Mouse (Mus musculus) stomach, embryonic 14.5 days (tissue): Measurements from ENCODE around the gene Zfpm1. TPM values are rescaled to one million over a fixed set of nuclear protein-coding genes. Genes with fewer than 3 reads are reported as not detected.

Experiments used
- ATAC-seq: fragments of 200-750 bp; cut with Nextera tagmentation; 2 replicates; pipeline ENCODE4 v1.8.0; 2017; ENCODE audit warnings: low read depth, moderate TSS enrichment; ENCODE audit not compliant: insufficient number of reproducible peaks, insufficient read depth, low FRiP score
- H3K27ac ChIP-seq: fragments of 300-500 bp; sonication (generic); 2 replicates; pipeline ENCODE4 v1.5.1; 2014; ENCODE audit warnings: mild to moderate bottlenecking, low read length, moderate library complexity, mixed read lengths
- H3K27me3 ChIP-seq: fragments of 300-500 bp; sonication (generic); 2 replicates; pipeline ENCODE4 v1.6.1; 2014; ENCODE audit warnings: low read length, control low read depth, mixed read lengths; ENCODE audit not compliant: control insufficient read depth, insufficient read depth
- H3K36me3 ChIP-seq: fragments of 300-500 bp; sonication (generic); 2 replicates; pipeline ENCODE4 v1.6.1; 2014; ENCODE audit warnings: mild to moderate bottlenecking, control low read depth, low read length, moderate library complexity, mixed read lengths; ENCODE audit not compliant: control insufficient read depth, insufficient read depth
- H3K4me1 ChIP-seq: fragments of 300-500 bp; sonication (generic); 2 replicates; pipeline ENCODE4 v1.6.1; 2014; ENCODE audit warnings: low read length, control low read depth, mixed read lengths; ENCODE audit not compliant: control insufficient read depth, insufficient read depth
- H3K4me2 ChIP-seq: fragments of 300-500 bp; sonication (generic); replicated peaks from 2 replicates; pipeline ENCODE4 v1.6.1; 2014; ENCODE audit warnings: low read depth, low read length, control low read depth
- H3K4me3 ChIP-seq: fragments of 300-500 bp; sonication (generic); 2 replicates; pipeline ENCODE4 v1.5.1; 2014; ENCODE audit warnings: low read depth, low read length, control low read depth
- H3K9ac ChIP-seq: fragments of 300-500 bp; sonication (generic); replicated peaks from 2 replicates; pipeline ENCODE4 v1.6.1; 2014; ENCODE audit warnings: low read depth, mild to moderate bottlenecking, control low read depth, low read length, moderate library complexity, mixed read lengths
- H3K9me3 ChIP-seq: fragments of 300-500 bp; sonication (generic); 2 replicates; pipeline ENCODE4 v1.6.1; 2016; ENCODE audit warnings: low read depth, low read length, control low read depth; ENCODE audit not compliant: control insufficient read depth
- WGBS: fragments of 180-500 bp; shearing (Covaris S2); extraction: QIAGEN DNeasy Blood & Tissue Kit; methylation state at CpG from one replicate; pipeline ENCODE4 v1.1.7; 2014; 5-methylcytosine and 5-hydroxymethylcytosine counted together
- polyA plus RNA-seq: library from polyadenylated mRNA; unstranded; fragments of >200 nt; fragmentation: Nextera tagmentation; extraction: Ambion mirVana; gene quantifications from 2 replicates; pipeline ENCODE4 v1.2.1, GENCODE M21; 2014

Gene Zfpm1
- polyA plus RNA-seq, 1 experiment from 2014 or later = 3.1 TPM

DNA sequence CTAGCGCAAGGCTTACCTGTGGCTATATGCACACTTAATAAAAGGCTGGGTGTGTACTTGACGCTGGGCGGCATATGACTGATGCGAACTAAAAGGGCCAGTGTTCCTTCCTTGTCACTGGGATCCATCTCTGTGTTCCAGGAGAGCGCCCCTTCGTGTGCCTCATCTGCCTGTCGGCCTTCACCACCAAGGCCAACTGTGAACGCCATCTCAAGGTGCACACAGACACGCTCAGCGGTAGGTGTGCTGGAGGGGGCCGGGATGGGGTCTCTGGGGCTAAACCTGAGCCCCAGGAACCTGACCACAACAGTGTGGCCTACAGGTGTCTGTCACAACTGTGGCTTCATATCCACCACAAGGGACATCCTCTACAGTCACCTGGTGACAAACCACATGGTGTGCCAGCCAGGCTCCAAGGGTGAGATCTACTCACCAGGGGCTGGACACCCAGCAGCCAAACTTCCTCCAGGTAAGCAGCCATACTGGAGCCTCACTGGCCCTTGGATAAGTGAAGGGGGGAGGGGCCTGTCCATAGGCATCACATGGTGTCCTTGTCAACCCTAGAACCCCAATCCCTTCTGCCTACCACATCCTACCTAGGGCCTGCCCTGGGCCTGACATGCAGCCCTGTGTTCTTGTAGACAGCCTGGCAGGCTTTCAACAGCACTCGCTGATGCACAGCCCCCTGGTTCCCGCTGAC lies 53.0 kb downstream of the Zfpm1 start:
- H3K9me3 ChIP-seq = no peaks in the 10 kb centered on the region
- no peak overlapping the region for H3K9ac ChIP-seq
- H3K4me1 ChIP-seq = peaks cover 25% of the 10 kb centered on the region
- peaks cover 16% of the 10 kb centered on the region; the same call in 1 of the 2 replicates for H3K36me3 ChIP-seq
- no peak for ATAC-seq
- no peak overlapping the region for H3K27ac ChIP-seq
- peaks cover 20% of the 10 kb centered on the region for H3K27me3 ChIP-seq
- H3K4me3 ChIP-seq = no peak overlapping the region
- no peak overlapping the region for H3K4me2 ChIP-seq
- WGBS = 86% methylated on average over 13 of the region's 13 CpGs

DNA sequence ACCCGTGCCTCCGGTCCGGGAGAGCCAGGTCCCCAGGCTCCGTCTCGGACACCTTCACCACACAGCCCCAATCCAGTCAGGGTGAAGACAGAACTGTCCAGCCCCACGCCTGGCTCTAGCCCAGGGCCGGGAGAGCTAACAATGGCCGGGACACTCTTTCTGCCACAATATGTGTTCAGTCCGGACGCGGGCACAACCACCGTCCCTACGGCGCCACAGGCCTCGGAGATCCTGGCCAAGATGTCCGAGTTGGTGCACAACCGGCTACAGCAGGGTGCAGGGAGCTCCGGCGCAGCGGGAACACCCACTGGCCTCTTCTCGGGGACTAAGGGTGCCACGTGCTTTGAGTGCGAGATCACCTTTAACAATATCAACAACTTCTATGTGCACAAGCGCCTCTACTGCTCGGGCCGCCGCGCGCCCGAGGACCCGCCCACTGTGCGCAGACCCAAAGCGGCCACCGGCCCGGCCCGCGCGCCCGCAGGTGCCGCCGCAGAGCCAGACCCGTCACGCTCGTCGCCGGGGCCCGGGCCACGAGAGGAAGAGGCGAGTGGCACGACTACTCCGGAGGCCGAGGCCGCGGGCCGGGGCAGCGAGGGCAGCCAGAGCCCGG lies 53.8 kb downstream of the Zfpm1 start:
- no peak overlapping the region for H3K27ac ChIP-seq
- peak overlapping the region; percentile 21; the same call in 1 of the 2 replicates for H3K9ac ChIP-seq
- H3K27me3 ChIP-seq = peaks cover 20% of the 10 kb centered on the region
- ATAC-seq = no peak
- WGBS = 19% methylated on average over 57 of the region's 57 CpGs
- peaks cover 18% of the 10 kb centered on the region for H3K4me1 ChIP-seq
- no peaks in the 10 kb centered on the region for H3K9me3 ChIP-seq
- H3K36me3 ChIP-seq = peaks cover 16% of the 10 kb centered on the region; the same call in 1 of the 2 replicates
- peak overlapping the region; percentile 46 for H3K4me3 ChIP-seq
- H3K4me2 ChIP-seq = peak overlapping the region; percentile 85

DNA sequence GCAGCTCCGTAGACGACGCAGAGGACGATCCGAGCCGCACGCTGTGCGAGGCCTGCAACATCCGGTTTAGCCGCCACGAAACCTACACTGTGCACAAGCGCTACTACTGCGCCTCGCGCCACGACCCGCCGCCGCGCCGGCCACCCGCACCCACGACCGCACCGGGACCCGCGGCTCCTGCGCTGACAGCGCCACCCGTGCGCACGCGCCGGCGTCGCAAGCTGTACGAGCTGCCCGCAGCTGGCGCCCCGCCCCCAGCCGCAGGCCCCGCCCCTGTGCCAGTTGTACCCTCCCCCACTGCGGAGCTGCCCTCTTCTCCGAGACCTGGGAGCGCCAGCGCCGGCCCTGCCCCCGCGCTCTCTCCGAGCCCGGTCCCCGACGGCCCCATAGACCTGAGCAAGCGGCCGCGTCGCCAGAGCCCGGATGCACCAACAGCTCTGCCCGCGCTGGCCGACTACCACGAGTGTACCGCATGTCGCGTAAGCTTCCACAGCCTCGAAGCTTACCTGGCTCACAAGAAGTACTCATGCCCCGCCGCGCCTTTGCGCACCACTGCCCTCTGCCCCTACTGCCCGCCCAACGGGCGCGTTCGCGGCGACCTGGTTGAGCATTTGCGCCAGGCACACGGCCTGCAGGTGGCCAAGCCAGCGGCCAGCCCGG lies 54.4 kb downstream of the Zfpm1 start:
- Histone ChIP-seq H3K4me1 (peaks cover 12% of the 10 kb centered on the region; the same call in 1 of the 2 replicates), H3K27me3 (peaks cover 20% of the 10 kb centered on the region), H3K36me3 (peaks cover 16% of the 10 kb centered on the region; the same call in 1 of the 2 replicates), H3K27ac (no peak overlapping the region), H3K9me3 (no peaks in the 10 kb centered on the region), H3K4me2 (peak overlapping the region; percentile 85), H3K9ac (peak overlapping the region; percentile 21; the same call in 1 of the 2 replicates), H3K4me3 (peak overlapping the region; percentile 46)
- peak; percentile 39 for ATAC-seq
- 13% methylated on average over 73 of the region's 81 CpGs for WGBS

DNA sequence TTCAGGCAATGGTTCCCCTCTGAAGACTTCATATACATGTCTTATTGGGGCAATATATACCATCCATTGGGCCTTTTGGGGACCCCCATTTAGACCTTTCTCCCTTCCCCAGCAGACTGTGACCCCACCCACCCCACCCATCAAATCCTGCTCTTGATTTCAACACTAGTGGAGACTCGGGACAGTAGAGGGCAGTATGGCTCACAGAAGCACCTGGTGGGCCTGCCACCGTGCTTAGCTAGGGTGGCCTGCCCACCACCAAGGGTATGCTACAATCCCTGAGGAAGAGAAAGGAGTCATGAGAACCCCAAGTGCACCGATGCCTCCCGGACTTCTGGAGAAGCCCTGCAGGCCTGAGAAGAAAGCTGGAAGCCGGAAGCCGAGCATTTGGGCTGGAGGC lies 56.9 kb downstream of the Zfpm1 start:
- no peak overlapping the region for H3K4me2 ChIP-seq

DNA sequence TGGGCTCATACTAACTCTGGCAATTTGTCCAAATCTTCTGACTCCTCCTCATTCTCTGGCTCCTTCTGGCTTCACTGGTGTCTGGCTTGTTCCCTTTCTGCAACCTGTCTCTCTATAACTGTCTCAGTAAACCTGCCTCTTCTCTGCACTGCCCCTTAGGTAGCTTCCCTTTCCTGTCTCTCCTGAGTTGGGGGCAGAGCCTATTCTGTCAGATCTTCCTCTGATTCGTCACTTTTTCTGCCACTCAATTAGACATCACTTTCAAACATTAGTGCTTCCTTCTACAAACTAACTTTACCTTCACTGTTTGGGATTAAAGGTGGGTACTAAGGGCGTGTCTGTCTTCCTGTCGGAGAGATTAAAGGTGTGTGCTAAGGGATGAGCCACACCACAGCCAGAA lies 58.8 kb downstream of the Zfpm1 start:
- Histone ChIP-seq H3K9me3 (no peaks in the 10 kb centered on the region), H3K4me2 (no peak overlapping the region), H3K4me1 (peaks cover 37% of the 10 kb centered on the region), H3K9ac (no peak overlapping the region), H3K27ac (no peak overlapping the region), H3K36me3 (0 out of 2 replicates have a peak, but pooled peaks cover 6% of the 10 kb centered on the region), H3K27me3 (peaks cover 16% of the 10 kb centered on the region), H3K4me3 (no peak overlapping the region)
- ATAC-seq = no peak
- 83% methylated on average over 3 of the region's 3 CpGs for WGBS

More for the DNA sequence above, 56.9 kb downstream of the Zfpm1 start:
- Histone ChIP-seq H3K4me1 (peaks cover 25% of the 10 kb centered on the region), H3K9ac (no peak overlapping the region), H3K4me3 (no peak overlapping the region), H3K27ac (no peak overlapping the region), H3K36me3 (peaks cover 16% of the 10 kb centered on the region; the same call in 1 of the 2 replicates), H3K27me3 (peaks cover 20% of the 10 kb centered on the region), H3K9me3 (no peaks in the 10 kb centered on the region)
- WGBS = 58% methylated on average over 6 of the region's 6 CpGs
- no peak for ATAC-seq

DNA sequence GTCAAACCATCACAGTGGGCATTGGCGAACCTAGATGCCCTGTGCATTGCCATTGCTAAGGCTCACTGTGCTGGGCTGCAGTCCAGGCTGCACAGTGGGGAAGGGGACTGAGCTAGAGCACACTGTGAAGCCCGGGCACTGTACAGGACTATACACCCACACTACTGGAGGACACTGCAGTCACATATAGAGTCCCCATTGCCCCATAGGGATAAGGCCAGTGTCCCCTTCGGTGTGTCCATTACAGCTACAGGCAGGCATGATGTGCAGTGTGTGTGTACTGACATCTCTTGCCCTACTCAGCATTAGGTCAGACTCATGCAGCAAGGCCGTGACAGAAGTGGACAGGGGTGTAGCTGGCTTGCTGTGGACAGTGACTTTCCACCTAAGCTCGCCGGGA lies 59.8 kb downstream of the Zfpm1 start:
- WGBS = 78% methylated on average over 6 of the region's 6 CpGs
- no peak overlapping the region for H3K27ac ChIP-seq
- ATAC-seq = no peak

DNA sequence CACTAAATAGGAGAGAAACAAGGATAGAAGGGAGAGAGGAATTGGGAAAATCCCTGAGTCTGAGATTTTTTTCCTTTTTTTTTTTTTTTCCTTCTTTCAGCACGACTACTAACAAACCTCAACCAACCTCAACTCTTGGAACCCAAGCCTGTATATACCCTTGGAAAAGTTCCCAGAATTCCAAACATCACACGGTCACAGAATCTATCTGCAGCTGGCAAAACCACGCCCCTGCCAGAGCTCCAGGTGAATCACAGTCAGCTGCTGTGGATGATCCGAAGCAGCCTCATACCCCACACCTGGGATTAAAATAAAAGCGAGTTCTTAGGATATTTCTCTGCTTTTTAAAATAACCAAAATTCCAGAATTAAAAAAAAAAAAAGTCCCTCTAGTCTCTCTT lies 60.4 kb downstream of the Zfpm1 start:
- H3K27me3 ChIP-seq = peaks cover 4% of the 10 kb centered on the region; the same call in 1 of the 2 replicates
- H3K27ac ChIP-seq = no peak overlapping the region
- no peak overlapping the region for H3K9ac ChIP-seq
- 19% methylated on average over 5 of the region's 5 CpGs for WGBS
- ATAC-seq = no peak
- H3K4me3 ChIP-seq = no peak overlapping the region
- H3K4me2 ChIP-seq = no peak overlapping the region; the same call in 1 of the 2 replicates
- H3K4me1 ChIP-seq = peaks cover 29% of the 10 kb centered on the region
- no peaks in the 10 kb centered on the region for H3K9me3 ChIP-seq
- H3K36me3 ChIP-seq = no peaks in the 10 kb centered on the region

More for the DNA sequence above, 59.8 kb downstream of the Zfpm1 start:
- Histone ChIP-seq H3K4me3 (no peak overlapping the region), H3K9me3 (no peaks in the 10 kb centered on the region), H3K27me3 (peaks cover 9% of the 10 kb centered on the region), H3K4me2 (no peak overlapping the region), H3K4me1 (peaks cover 29% of the 10 kb centered on the region), H3K36me3 (0 out of 2 replicates have a peak, but pooled peaks cover under 1% of the 10 kb centered on the region), H3K9ac (no peak overlapping the region)

DNA sequence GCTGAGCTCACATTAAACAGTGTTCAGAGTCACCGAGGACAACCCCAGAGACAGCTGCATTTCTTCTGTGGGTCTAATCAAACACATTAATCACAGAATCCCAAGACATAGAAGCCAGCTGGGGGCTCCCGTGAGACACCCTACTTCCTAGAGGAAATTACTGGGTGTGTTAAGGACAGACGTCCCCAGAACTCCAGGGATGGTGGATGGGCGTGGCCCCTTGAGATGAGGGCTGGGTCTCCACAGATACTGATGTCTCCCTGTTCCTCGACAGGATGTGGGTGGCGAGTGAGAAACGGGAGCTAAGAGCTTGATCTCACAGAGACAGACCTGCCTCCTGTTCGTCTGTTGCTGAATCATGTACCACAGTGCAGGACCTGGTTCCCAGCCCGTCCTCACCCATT lies 60.9 kb downstream of the Zfpm1 start:
- Histone ChIP-seq H3K9ac (no peak overlapping the region), H3K9me3 (no peaks in the 10 kb centered on the region), H3K4me2 (peak overlapping the region; percentile 45), H3K27me3 (no peaks in the 10 kb centered on the region), H3K4me3 (0 out of 2 replicates have a peak overlapping the region, but pooled peaks have one; percentile 26), H3K36me3 (no peaks in the 10 kb centered on the region), H3K4me1 (peaks cover 29% of the 10 kb centered on the region), H3K27ac (no peak overlapping the region)
- WGBS = 4% methylated on average over 9 of the region's 9 CpGs
- ATAC-seq = no peak
